25 mouse cellular contexts compared by ENCODE assay signal in the genomic region with DNA sequence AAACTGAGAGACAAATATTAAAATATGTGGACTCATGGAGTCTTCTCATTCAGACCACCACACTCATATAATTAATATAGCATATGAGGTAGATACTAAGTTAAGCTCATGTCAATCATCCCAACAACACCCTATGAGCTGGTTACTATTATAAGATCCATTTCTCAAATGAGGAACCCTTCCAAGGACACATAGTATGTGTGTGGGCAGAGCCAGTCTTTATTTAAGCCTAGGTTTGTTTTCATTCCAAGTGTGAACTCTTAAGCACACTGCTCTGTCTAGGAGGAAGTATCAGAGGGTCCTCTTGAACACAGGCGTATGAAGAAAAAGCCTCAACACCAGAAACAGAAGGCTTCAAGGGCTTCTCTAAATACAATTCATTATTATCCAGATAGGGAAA. TPM values are rescaled to one million over a fixed set of nuclear protein-coding genes. Genes with fewer than 3 reads are reported as not detected.
DNase-seq lines count a peak whose midpoint lies in the region; ATAC-seq and TF ChIP-seq lines count a peak whose summit lies in the region.
"Had no signal": no experiment of that assay in that cellular context is flagged by ENCODE, and none has a peak within 500 bp of the region (broad histone marks: within the 10 kb centered on the region; RNA-seq: fewer than 3 reads in every experiment).

No protein-coding gene starts in this region.

- no peak for TF ChIP-seq EP300 in heart, postnatal 0 days (IDR thresholded peaks at IDR 0.05; ENCODE audit: low read depth)

- intact Hi-C loops in gastrocnemius, adult 2 months (cut with DNase I) = loop anchor here (2.0 kb wide), 1 partner anchor 49 kb away; the partner anchor contains the start of gene Otud1

- H3K36me3 ChIP-seq in heart, postnatal 0 days (replicated peaks; ENCODE audit: control insufficient read depth, insufficient read depth, low read length) = no peaks in the 10 kb centered on the region
- no peaks in the 10 kb centered on the region for H3K36me3 ChIP-seq in heart, embryonic 11.5 days (ENCODE audit: control insufficient read depth, insufficient read depth, low read length)
- no peaks in the 10 kb centered on the region for H3K36me3 ChIP-seq in midbrain, embryonic 11.5 days (ENCODE audit: control insufficient read depth, insufficient read depth, low read length)
- H3K36me3 ChIP-seq: embryonic facial prominence, embryonic 15.5 days; forebrain, embryonic 10.5 days; forebrain, embryonic 15.5 days; heart, embryonic 13.5 days; hindbrain, embryonic 10.5 days; intestine, embryonic 15.5 days had no signal

- no peak overlapping the region for H3K4me2 ChIP-seq in heart, postnatal 0 days (ENCODE audit: low read depth, low read length)
- no peak overlapping the region for H3K4me2 ChIP-seq in heart, embryonic 11.5 days
- H3K4me2 ChIP-seq in midbrain, embryonic 11.5 days = no peak overlapping the region
- H3K4me2 ChIP-seq: embryonic facial prominence, embryonic 15.5 days; forebrain, embryonic 15.5 days; heart, embryonic 13.5 days; hindbrain, embryonic 14.5 days; intestine, embryonic 15.5 days had no signal

- no peak overlapping the region for H3K9ac ChIP-seq in heart, postnatal 0 days (replicated peaks; ENCODE audit: low read depth, low read length)
- no peak overlapping the region for H3K9ac ChIP-seq in heart, embryonic 11.5 days (ENCODE audit: low read depth, low read length)
- H3K9ac ChIP-seq in midbrain, embryonic 11.5 days (ENCODE audit: low read length) = no peak overlapping the region
- H3K9ac ChIP-seq: embryonic facial prominence, embryonic 15.5 days; forebrain, embryonic 15.5 days; heart, embryonic 13.5 days; hindbrain, embryonic 14.5 days; intestine, embryonic 15.5 days had no signal

- no peak overlapping the region for H3K4me3 ChIP-seq in gastrocnemius, adult 2 months
- H3K4me3 ChIP-seq in heart, postnatal 0 days (ENCODE audit: low read depth, low read length) = no peak overlapping the region
- H3K4me3 ChIP-seq in heart, embryonic 11.5 days (ENCODE audit: low read depth, low read length) = no peak overlapping the region
- no peak overlapping the region for H3K4me3 ChIP-seq in cortical plate, adult 2 months (ENCODE audit: insufficient read depth, low read length)
- no peak overlapping the region for H3K4me3 ChIP-seq in midbrain, embryonic 11.5 days (ENCODE audit: low read depth, low read length)
- H3K4me3 ChIP-seq: embryonic facial prominence, embryonic 15.5 days; erythroblast, embryonic 14.5 days; forebrain, embryonic 10.5 days; forebrain, embryonic 15.5 days; heart, embryonic 13.5 days; hindbrain, embryonic 10.5 days; intestine, embryonic 15.5 days had no signal

- H3K27ac ChIP-seq in gastrocnemius, adult 2 months = peak overlapping the region; percentile 77
- peak overlapping the region; percentile 27; the same call in 1 of the 2 replicates for H3K27ac ChIP-seq in heart, postnatal 0 days (ENCODE audit: low read depth)
- H3K27ac ChIP-seq in heart, embryonic 11.5 days (ENCODE audit: low read depth, low read length) = no peak overlapping the region
- peak overlapping the region; percentile 56; the same call in 1 of the 2 replicates for H3K27ac ChIP-seq in cortical plate, adult 2 months (ENCODE audit: insufficient read depth, low read length)
- H3K27ac ChIP-seq in midbrain, embryonic 11.5 days (ENCODE audit: low read depth, low read length) = no peak overlapping the region
- H3K27ac ChIP-seq: embryonic facial prominence, embryonic 15.5 days; forebrain, embryonic 10.5 days; forebrain, embryonic 15.5 days; heart, embryonic 13.5 days; hindbrain, embryonic 10.5 days; hindbrain, embryonic 14.5 days; intestine, embryonic 15.5 days had no signal

- H3K27me3 ChIP-seq in heart, postnatal 0 days (ENCODE audit: control insufficient read depth, insufficient read depth, low read length) = no peaks in the 10 kb centered on the region
- H3K27me3 ChIP-seq in heart, embryonic 11.5 days (ENCODE audit: control insufficient read depth, insufficient read depth, low read length) = no peaks in the 10 kb centered on the region
- H3K27me3 ChIP-seq in midbrain, embryonic 11.5 days (ENCODE audit: control insufficient read depth, insufficient read depth, low read length) = no peaks in the 10 kb centered on the region
- H3K27me3 ChIP-seq: embryonic facial prominence, embryonic 15.5 days; forebrain, embryonic 15.5 days; heart, embryonic 13.5 days; intestine, embryonic 15.5 days had no signal

- peaks cover 2% of the 10 kb centered on the region; the same call in 1 of the 2 replicates for H3K4me1 ChIP-seq in heart, postnatal 0 days (ENCODE audit: control insufficient read depth, insufficient read depth)
- H3K4me1 ChIP-seq in heart, embryonic 11.5 days (ENCODE audit: control insufficient read depth, insufficient read depth, low read length) = no peaks in the 10 kb centered on the region
- no peaks in the 10 kb centered on the region for H3K4me1 ChIP-seq in cortical plate, adult 2 months (ENCODE audit: control insufficient read depth, insufficient read depth, low read length)
- no peaks in the 10 kb centered on the region for H3K4me1 ChIP-seq in midbrain, embryonic 11.5 days (ENCODE audit: control insufficient read depth, insufficient read depth, low read length)
- H3K4me1 ChIP-seq: embryonic facial prominence, embryonic 15.5 days; forebrain, embryonic 10.5 days; forebrain, embryonic 15.5 days; intestine, embryonic 15.5 days had no signal

- no peak for DNase-seq in gastrocnemius, adult 2 months
- no peak for DNase-seq in gastrocnemius, postnatal 10 days
- no peak for DNase-seq in heart, postnatal 0 days (ENCODE audit: low spot score)
- no peak for DNase-seq in midbrain, embryonic 11.5 days (ENCODE audit: low spot score, missing footprints)
- DNase-seq: adrenal gland, adult 2 months; adrenal gland, postnatal 25 days; cerebellum, adult 2 months; cerebellum, postnatal 10 days; embryo, embryonic 11 days; gastrocnemius, postnatal 25 days; heart, postnatal 14 days; kidney, adult 2 months had no signal

- TF ChIP-seq POLR2A in cortical plate, adult 2 months (IDR thresholded peaks at IDR 0.05; ENCODE audit: extremely low read depth, insufficient read depth, low read length) = no peak

- ATAC-seq in heart, postnatal 0 days (ENCODE audit: insufficient read depth, low read depth) = peak; percentile 41
- no peak for ATAC-seq in heart, embryonic 11.5 days (replicated peaks; ENCODE audit: insufficient number of reproducible peaks, low FRiP score, low TSS enrichment)
- no peak for ATAC-seq in midbrain, embryonic 11.5 days (ENCODE audit: low FRiP score)
- ATAC-seq: forebrain, embryonic 15.5 days; intestine, embryonic 15.5 days had no signal

- TF ChIP-seq CTCF in gastrocnemius, adult 2 months (IDR thresholded peaks at IDR 0.05) = no peak
- TF ChIP-seq CTCF in heart, postnatal 0 days (IDR thresholded peaks at IDR 0.05; ENCODE audit: low read depth) = no peak
- no peak for TF ChIP-seq CTCF in cortical plate, adult 2 months (IDR thresholded peaks at IDR 0.05; ENCODE audit: extremely low read depth, insufficient read depth, low read length)

- H3K9me3 ChIP-seq in heart, postnatal 0 days (replicated peaks; ENCODE audit: control insufficient read depth, low read length) = no peaks in the 10 kb centered on the region
- H3K9me3 ChIP-seq in heart, embryonic 11.5 days (replicated peaks; ENCODE audit: control insufficient read depth, low read length) = no peaks in the 10 kb centered on the region
- H3K9me3 ChIP-seq in midbrain, embryonic 11.5 days (ENCODE audit: control insufficient read depth, low read length) = no peaks in the 10 kb centered on the region
- H3K9me3 ChIP-seq: embryonic facial prominence, embryonic 15.5 days; forebrain, embryonic 10.5 days; forebrain, embryonic 15.5 days; heart, embryonic 13.5 days; hindbrain, embryonic 10.5 days; intestine, embryonic 15.5 days had no signal

- 57% methylated on average over 1 of the region's 1 CpGs for WGBS in heart, postnatal 0 days
- 67% methylated on average over 1 of the region's 1 CpGs for WGBS in heart, embryonic 11.5 days (ENCODE audit: insufficient replicate concordance)
- WGBS in midbrain, embryonic 11.5 days = 79% methylated on average over 1 of the region's 1 CpGs

RNA-seq across cellular contexts. Expression of gene Otud1, which starts 49.7 kb away (rescaled TPM):
- total RNA-seq in gastrocnemius, adult 2 months (2021) = 10 to 100 TPM in 1 of 2 experiments, 1 to 10 TPM in 1; 8.1 to 16.8 TPM
- total RNA-seq in gastrocnemius, postnatal 10 days (2021) = 10 to 100 TPM; 17.6 to 25.0 TPM
- 10.6 and 38.4 TPM in 2 replicates for total RNA-seq in heart, postnatal 0 days (2014; rRNA removed; ENCODE audit: low replicate concordance)
- polyA plus RNA-seq in heart, postnatal 0 days (2015; fragmentation: Nextera tagmentation; extraction: Ambion mirVana) = 4.4 and 5.6 TPM in 2 replicates
- 5.9 and 6.3 TPM in 2 replicates for polyA plus RNA-seq in heart, embryonic 11.5 days (2014; fragmentation: Nextera tagmentation; extraction: Ambion mirVana)
- 10.3 and 12.5 TPM in 2 replicates for polyA plus RNA-seq in cortical plate, adult 2 months (2012; rRNA removed)
- polyA plus RNA-seq in midbrain, embryonic 11.5 days (2014; fragmentation: Nextera tagmentation; extraction: Ambion mirVana) = 0.93 and 1.4 TPM in 2 replicates

RNA-seq across cellular contexts. Expression of gene 4921504E06Rik, which starts 54.1 kb away (rescaled TPM):
- total RNA-seq in gastrocnemius, adult 2 months (2021) = not detected
- total RNA-seq in gastrocnemius, postnatal 10 days (2021) = not detected
- total RNA-seq in heart, postnatal 0 days (2014; rRNA removed; ENCODE audit: low replicate concordance) = not detected in 2 replicates
- polyA plus RNA-seq in heart, postnatal 0 days (2015; fragmentation: Nextera tagmentation; extraction: Ambion mirVana) = 0.07 TPM in 1 of 2 replicates, not detected in the other
- polyA plus RNA-seq in heart, embryonic 11.5 days (2014; fragmentation: Nextera tagmentation; extraction: Ambion mirVana) = not detected in 2 replicates
- polyA plus RNA-seq in cortical plate, adult 2 months (2012; rRNA removed) = 0.08 TPM in 1 of 2 replicates, not detected in the other
- polyA plus RNA-seq in midbrain, embryonic 11.5 days (2014; fragmentation: Nextera tagmentation; extraction: Ambion mirVana) = not detected in 2 replicates
- total RNA-seq: adrenal gland, adult 2 months; adrenal gland, postnatal 25 days; ES-E14; gastrocnemius, postnatal 25 days; granulocyte monocyte progenitor cell, adult 5-6 weeks; heart, postnatal 14 days had no signal
- polyA plus RNA-seq: adrenal gland, adult 2 months; cerebellum, adult 2 months; embryonic facial prominence, embryonic 11.5 days; erythroblast, embryonic 14.5 days; forebrain, embryonic 10.5 days; forebrain, embryonic 15.5 days; heart, embryonic 13.5 days; hindbrain, embryonic 10.5 days; hindbrain, embryonic 14.5 days; intestine, embryonic 15.5 days; kidney, adult 2 months had no signal

Comparison
In these comparisons a context has a peak if more than half of its experiments do, and no peak if none do; other contexts are left out.
1. H3K27ac ChIP-seq: peak in gastrocnemius, adult 2 months (single experiment), heart, postnatal 0 days (single experiment) and cortical plate, adult 2 months (single experiment); none in heart, embryonic 11.5 days (single experiment) and midbrain, embryonic 11.5 days (single experiment).